Mouse (Mus musculus): ENCODE measurements around the gene 4930550L24Rik.

Gene 4930550L24Rik

GRCm38 (mm10) chrX:58909060-58909459 is at the start of gene 4930550L24Rik:
TSS of gene 4930550L24Rik (plus strand) at chrX:58909360.
- in situ Hi-C loops (cut with MboI, MseI), result no loop called here

GRCm38 (mm10) chrX:58900753-58901152 is 8.4 kb upstream of the 4930550L24Rik start:
- in situ Hi-C loops (cut with MboI, MseI), result no loop called here

GRCm38 (mm10) chrX:58967969-58968368 is 58.8 kb downstream of the 4930550L24Rik start:
- in situ Hi-C loops (cut with MboI, MseI), result no loop called here

Measured in T-helper 1 cell (primary cell).